Mouse (Mus musculus) 3T3-L1 (cell line): Measurements from ENCODE around the gene Ttc32.
"Not testable (repeated sequence)": the region's sequence is repeated elsewhere in the genome, so short reads cannot be mapped to it uniquely, and the experiment has no call there.

Source experiments
- DNase-seq: peaks from one replicate; pipeline ENCODE4 v3.0.0-alpha.2; 2015; ENCODE audit warnings: low read depth, low spot score

Ttc32 gene

DNA sequence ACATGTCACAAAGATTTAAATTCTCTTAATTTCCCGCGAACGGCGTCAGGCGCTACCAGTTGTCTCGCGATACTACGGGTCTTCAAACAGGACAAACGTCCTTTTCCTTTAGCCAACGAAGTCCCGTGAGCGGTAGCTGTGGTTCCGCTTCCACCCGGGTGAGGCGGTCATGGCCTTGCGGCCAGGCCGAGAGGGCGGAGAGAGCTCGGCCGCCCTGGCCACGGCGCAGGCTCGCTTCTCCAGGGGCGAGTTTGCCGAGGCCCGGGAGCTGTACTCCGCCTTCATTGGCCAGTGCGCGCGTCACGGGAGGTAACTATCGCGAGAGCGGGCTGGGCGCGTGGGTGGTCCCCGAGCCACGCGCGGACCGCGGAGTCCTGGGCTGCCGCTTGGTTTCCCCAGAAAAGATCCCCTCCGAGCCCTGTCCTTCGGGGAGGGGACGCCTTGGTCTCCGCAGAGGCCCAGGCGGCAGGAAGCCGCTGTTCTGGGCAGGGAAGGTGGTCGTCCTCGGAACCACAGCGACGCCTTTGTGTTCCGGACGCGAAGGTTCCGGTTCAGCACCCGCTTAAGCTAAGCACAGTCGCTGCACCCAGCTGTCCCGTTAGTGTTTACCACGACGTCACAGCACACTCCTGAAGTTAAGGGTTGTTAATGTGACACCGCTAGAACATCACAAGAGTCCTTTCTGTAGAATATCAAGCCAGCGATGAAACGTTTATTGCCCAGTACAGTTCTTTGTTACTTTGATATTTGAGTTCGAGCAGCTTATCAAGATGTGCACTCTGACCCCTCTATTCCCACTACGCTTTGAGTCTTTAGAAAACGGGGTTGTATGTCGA, at the start of gene Ttc32:
Ttc32 (plus strand) TSS at position 110 of the 836 bp plus-strand sequence.
- peak; percentile 97 for DNase-seq

DNA sequence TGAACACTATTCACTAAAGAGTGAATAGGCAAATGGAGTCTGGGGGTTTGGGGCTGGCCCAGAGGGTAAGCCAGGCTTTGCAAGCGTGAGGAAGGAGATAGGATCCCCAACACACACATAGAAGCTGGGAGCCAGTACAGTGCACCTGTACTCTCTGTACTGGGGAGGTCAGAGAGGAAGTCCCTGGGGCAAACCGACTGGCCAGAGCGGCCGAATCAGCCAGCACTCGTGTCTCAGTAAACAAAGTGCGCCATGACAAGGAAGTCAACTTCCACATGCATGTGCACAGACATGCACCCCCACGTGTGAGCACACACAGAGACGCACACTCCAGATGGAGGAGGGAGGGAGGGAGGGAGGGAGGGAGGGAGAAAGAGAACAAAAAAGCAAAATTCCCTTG, 36.6 kb upstream of the Ttc32 start:
- DNase-seq, result no peak

- no peak for DNase-seq
Observed at GRCm38 (mm10) chr12:8998318-8998717, 31.5 kb upstream of the Ttc32 start.

- peak; percentile 94 for DNase-seq
Observed at GRCm38 (mm10) chr12:9002038-9002648, 27.7 kb upstream of the Ttc32 start.

GRCm38 (mm10) chr12:9007146-9007545, 22.7 kb upstream of the Ttc32 start:
- DNase-seq, result no peak

DNA sequence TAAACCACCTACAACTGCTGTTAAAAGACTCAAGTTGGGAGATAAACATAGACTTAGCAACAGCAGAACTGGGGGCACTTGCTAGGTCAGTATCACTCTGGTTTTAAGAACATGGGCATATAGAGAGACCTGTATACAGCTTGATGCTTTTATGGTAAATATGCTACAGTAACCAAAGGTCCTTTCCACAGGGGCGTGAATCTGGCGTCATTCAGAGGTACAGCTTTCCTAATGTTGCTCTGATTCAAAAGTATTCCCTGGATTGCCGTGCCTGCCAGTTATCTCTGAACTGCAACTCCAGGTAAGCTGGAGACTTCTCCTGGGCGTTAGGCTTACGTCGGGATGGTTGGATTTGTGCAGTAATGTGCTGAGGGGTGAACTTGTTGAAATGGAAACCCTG, 22.0 kb upstream of the Ttc32 start:
- DNase-seq, result no peak

GRCm38 (mm10) chr12:9010311-9010710, 19.5 kb upstream of the Ttc32 start:
- no peak for DNase-seq

- DNase-seq, result no peak
Observed at GRCm38 (mm10) chr12:9016376-9016775, 13.4 kb upstream of the Ttc32 start.

GRCm38 (mm10) chr12:9020431-9020830, 9.4 kb upstream of the Ttc32 start:
- no peak for DNase-seq

DNA sequence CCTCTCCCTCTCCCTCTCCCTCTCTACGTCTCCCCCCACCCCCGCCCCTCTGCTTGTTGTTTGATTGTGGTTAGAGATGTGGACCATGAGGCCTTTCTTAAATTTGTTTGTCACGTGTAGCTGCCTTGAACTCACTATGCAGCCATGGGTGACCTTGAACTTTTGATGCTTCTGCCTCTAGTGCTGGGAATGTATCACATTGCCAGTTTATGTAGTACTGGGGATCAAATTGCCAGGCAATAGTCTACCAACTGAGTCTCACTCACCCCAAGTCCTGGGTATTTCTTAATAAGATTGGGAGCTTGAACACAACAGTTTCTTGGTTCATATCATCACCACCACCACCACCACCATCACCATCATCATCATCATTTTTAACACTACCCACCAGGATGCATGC, 8.8 kb upstream of the Ttc32 start:
- no peak for DNase-seq

- DNase-seq, result peak; percentile 51
Observed at GRCm38 (mm10) chr12:9023031-9023430, 6.8 kb upstream of the Ttc32 start.

GRCm38 (mm10) chr12:9024071-9024470, 5.7 kb upstream of the Ttc32 start:
- no peak for DNase-seq

DNA sequence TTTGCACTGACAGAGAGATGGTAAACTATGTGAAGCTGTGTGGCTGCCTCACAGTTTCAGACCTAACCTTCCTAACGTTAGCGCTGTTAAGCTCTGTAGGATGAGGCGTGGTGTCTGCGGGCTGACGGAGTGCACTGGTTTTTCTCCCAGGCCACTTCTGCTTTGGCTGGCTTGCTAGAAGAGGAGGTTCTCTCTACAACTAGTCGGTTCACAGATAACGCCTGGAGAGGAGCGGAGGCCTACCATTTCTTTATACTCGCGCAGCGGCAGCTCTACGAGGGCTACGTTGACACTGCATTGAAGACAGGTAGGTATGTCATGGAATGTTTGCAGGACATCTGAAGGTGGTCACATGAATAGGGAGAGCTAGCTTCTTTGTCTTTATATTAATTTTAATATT, 5.1 kb upstream of the Ttc32 start:
- no peak for DNase-seq

DNA sequence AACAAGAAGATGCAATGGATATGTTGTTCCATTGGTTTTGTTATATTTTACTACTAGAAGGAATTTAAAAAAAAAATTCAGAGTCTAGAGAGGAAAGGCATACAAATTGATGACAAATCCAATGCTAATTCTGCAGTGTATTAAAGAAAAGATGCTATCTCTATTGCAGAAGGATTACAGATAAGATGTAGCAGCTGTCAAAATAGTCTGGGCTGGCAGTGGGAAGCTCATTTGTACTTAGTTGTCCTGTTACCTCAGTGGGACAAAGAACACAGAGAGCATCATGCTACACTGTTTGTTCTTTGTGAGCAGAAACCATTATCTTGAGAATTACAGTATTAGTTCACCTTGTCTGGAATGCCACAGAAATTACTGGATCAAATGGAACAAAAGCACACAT, 3.0 kb upstream of the Ttc32 start:
- no peak for DNase-seq

DNA sequence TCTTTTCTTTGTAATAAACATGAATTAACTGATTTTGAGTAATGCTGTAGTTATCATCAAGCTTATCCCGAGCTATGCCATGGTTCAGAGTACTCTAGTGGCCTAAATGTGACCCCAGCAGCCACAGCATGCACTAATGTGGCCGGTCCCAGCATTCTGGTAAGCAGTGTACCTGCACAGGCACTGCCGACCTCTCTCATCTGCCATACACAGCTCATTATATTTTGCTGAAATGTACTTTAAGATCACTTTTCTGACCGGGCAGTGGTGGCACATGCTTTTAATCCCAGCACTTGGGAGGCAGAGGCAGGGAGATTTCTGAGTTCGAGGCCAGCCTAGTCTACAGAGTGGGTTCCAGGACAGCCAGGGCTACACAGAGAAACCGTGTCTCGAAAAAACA, 981 bp upstream of the Ttc32 start:
- DNase-seq, result not testable (repeated sequence)

GRCm38 (mm10) chr12:9029506-9029887, 300 bp upstream of the Ttc32 start:
- DNase-seq, result no peak

DNA sequence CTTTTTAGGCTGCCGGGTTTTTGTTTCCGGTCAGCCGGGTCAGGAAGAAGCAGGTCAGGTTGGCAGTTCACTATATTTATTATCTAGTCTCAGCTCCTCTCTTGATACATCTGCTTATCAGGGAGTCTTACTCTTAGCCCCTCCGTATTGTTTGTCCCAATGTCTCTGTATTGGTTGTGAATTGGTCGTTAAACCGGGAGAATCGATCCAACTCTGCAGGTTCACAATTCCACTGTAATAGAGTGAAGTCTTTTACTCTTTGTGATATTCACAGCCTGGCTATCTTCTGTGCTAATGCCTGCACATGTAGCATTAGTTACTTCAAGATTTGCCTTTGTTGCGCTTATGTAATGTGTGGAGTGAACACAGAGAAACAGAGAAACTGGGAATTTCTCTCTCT, 1.4 kb downstream of the Ttc32 start:
- no peak for DNase-seq

GRCm38 (mm10) chr12:9033140-9033539, 3.3 kb downstream of the Ttc32 start:
- DNase-seq, result peak; percentile 51

GRCm38 (mm10) chr12:9036409-9036808, 6.6 kb downstream of the Ttc32 start:
- no peak for DNase-seq

- DNase-seq, result no peak
Observed at GRCm38 (mm10) chr12:9040177-9040576, 10.4 kb downstream of the Ttc32 start.

GRCm38 (mm10) chr12:9040686-9041085, 10.9 kb downstream of the Ttc32 start:
- DNase-seq, result no peak

GRCm38 (mm10) chr12:9042316-9042715, 12.5 kb downstream of the Ttc32 start:
- DNase-seq, result no peak

GRCm38 (mm10) chr12:9042759-9043158, 13.0 kb downstream of the Ttc32 start:
- DNase-seq, result no peak
